Mouse (Mus musculus) CH12.LX (cell line): ENCODE data around the gene Zfp239.

Experiments used
- CTCF ChIP-seq, 2 experiments: IDR thresholded peaks in 1 of 2; conservative IDR thresholded peaks in 1 of 2; 2 replicates each; pipeline ENCODE4 v1.5.1; 2011 to 2012; ENCODE audit warnings: low read depth in 2 of 2, low read length in 2 of 2, improper control_type of control experiment in 1 of 2, inconsistent platforms in 1 of 2, mild to moderate bottlenecking in 1 of 2, moderate library complexity in 1 of 2
- HCFC1 ChIP-seq: IDR thresholded peaks from 2 replicates; pipeline ENCODE4 v1.6.1; 2012; ENCODE audit warnings: low read depth, mild to moderate bottlenecking, inconsistent platforms, low read length, improper control_type of control experiment
- MEF2A ChIP-seq: IDR thresholded peaks from 2 replicates; pipeline ENCODE4 v1.6.1; 2014; ENCODE audit warnings: low read depth, mild to moderate bottlenecking, inconsistent platforms, low read length, improper control_type of control experiment, borderline replicate concordance

- no peak for TF ChIP-seq CTCF (conservative IDR thresholded peaks at IDR 0.05 in 1 of 2, IDR thresholded peaks at IDR 0.05 in 1 of 2; ENCODE audit: low read depth in 2 of 2, low read length in 2 of 2)
- no peak for TF ChIP-seq HCFC1
- TF ChIP-seq MEF2A, result no peak
Measured at GRCm38 (mm10) chr6:117907979-117908355, 46.1 kb downstream of the Zfp239 start.
